Mouse (Mus musculus): ENCODE results near the gene Tnfrsf22. TPM values are rescaled to one million over a fixed set of nuclear protein-coding genes. Genes with fewer than 3 reads are reported as not detected.

Tnfrsf22 gene
- polyA plus RNA-seq, 1 experiment from 2014 or later, result 2.8 TPM

DNA sequence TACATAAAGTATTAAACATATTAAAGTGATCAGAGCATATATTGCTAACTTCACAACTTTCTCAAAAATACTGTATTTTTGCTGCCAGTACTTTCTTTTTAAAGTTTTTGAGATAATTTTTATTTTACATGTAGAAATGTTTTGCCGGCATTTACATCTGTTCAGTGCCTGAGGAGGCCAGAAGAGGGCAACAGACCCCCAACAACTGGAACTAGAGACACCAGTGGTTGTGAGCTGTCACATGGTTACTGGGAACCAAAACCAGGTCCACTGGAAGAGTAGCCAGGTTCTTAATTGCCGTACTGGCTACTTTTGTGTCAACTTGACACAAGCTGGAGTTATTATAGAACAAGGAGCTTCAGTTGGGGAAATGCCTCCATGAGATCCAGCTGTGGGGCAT is 47.8 kb downstream of the Tnfrsf22 start:
- Histone ChIP-seq H3K4me3 (no peak overlapping the region), H3K27ac (ENCODE audit: poor library complexity, severe bottlenecking) (no peak overlapping the region), H3K36me3 (no peaks in the 10 kb centered on the region), H3K4me1 (replicated peaks) (peaks cover 17% of the 10 kb centered on the region), H3K9me3 (replicated peaks) (no peaks in the 10 kb centered on the region), H3K9ac (no peak overlapping the region), H3K27me3 (replicated peaks) (no peaks in the 10 kb centered on the region), H3K4me2 (no peak overlapping the region)
- WGBS, result 71% methylated on average over 2 of the region's 2 CpGs
- ATAC-seq (ENCODE audit: insufficient number of reproducible peaks, low FRiP score), result no peak

- 0 out of 2 replicates have a peak, but pooled peaks cover 5% of the 10 kb centered on the region for H3K36me3 ChIP-seq
- H3K9me3 ChIP-seq (replicated peaks), result no peaks in the 10 kb centered on the region
- no peak overlapping the region for H3K27ac ChIP-seq (ENCODE audit: poor library complexity, severe bottlenecking)
- no peaks in the 10 kb centered on the region for H3K27me3 ChIP-seq (replicated peaks)
- peak overlapping the region; percentile 61 for H3K9ac ChIP-seq
- H3K4me2 ChIP-seq, result peak overlapping the region; percentile 95
- peak overlapping the region; percentile 87 for H3K4me3 ChIP-seq
- peaks cover 18% of the 10 kb centered on the region for H3K4me1 ChIP-seq (replicated peaks)
- ATAC-seq (ENCODE audit: insufficient number of reproducible peaks, low FRiP score), result no peak
- 9% methylated on average over 15 of the region's 15 CpGs for WGBS
These were observed 49.2 kb downstream of the Tnfrsf22 start for GRCm38 (mm10) chr7:143600231-143600740.

DNA sequence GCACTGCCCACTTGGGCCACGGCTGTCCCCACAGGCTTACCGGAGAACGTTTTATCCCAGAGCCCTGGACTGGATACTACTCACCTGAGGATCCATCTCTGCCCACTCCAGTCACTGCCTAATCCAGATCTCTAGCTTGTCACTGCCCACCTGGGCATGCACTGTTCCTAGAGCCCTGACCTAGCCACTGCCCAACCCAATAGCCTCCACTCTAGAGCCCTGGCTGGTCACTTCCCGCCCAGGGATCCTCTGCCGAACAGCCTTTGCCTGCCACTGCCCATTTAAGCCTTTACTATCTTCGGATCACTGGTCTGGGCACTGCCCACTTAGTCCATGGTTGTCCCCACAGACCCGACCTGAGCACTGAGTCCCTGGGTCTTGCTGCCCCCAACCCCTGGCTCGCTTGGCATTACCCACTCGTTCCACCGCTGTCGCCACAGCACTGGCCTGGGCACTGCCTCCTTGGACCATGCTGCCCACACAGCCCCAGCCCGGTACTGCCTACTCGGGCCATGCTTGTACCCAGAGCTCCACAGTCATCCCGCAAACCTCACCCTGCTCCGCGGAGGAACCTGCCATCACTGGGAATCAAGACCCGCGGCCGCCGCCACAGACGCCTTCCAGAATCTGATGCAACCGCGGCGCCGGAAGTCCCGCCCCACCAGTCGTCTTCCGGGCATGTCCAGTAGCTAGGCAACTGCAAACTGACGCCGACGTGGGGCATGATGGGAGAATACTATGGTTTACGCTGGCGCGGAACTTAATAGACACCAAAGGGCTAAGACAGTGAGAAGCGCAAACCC is 49.8 kb downstream of the Tnfrsf22 start, which contains the start of gene Cars:
Gene Cars (minus strand): TSS at position 663 of the 803 bp plus-strand sequence.
- 1% methylated on average over 35 of the region's 35 CpGs for WGBS
- peak; percentile 98 for ATAC-seq (ENCODE audit: insufficient number of reproducible peaks, low FRiP score)
- H3K27ac ChIP-seq (ENCODE audit: poor library complexity, severe bottlenecking), result peak within 1 kb of the TSS; percentile 26; the same call in 1 of the 2 replicates

GRCm38 (mm10) chr7:143594865-143595264 is 54.6 kb downstream of the Tnfrsf22 start:
- no peak for ATAC-seq (ENCODE audit: insufficient number of reproducible peaks, low FRiP score)
- 64% methylated on average over 5 of the region's 5 CpGs for WGBS
- Histone ChIP-seq H3K27me3 (replicated peaks) (no peaks in the 10 kb centered on the region), H3K4me2 (no peak overlapping the region), H3K36me3 (peaks cover 30% of the 10 kb centered on the region), H3K4me1 (replicated peaks) (peaks cover 24% of the 10 kb centered on the region), H3K4me3 (no peak overlapping the region), H3K9me3 (replicated peaks) (no peaks in the 10 kb centered on the region), H3K9ac (no peak overlapping the region), H3K27ac (ENCODE audit: poor library complexity, severe bottlenecking) (no peak overlapping the region)

More for the DNA sequence above, 49.8 kb downstream of the Tnfrsf22 start, which contains the start of gene Cars:
- peak within 1 kb of the TSS; percentile 87 for H3K4me3 ChIP-seq
- H3K36me3 ChIP-seq, result 0 out of 2 replicates have a peak, but pooled peaks cover 5% of the 10 kb centered on the region
- H3K27me3 ChIP-seq (replicated peaks), result no peaks in the 10 kb centered on the region
- no peaks in the 10 kb centered on the region for H3K9me3 ChIP-seq (replicated peaks)
- H3K9ac ChIP-seq, result peak within 1 kb of the TSS; percentile 94
- peak within 1 kb of the TSS; percentile 95 for H3K4me2 ChIP-seq
- H3K4me1 ChIP-seq (replicated peaks), result peaks cover 24% of the 10 kb centered on the region

- Histone ChIP-seq H3K27ac (ENCODE audit: poor library complexity, severe bottlenecking) (no peak overlapping the region), H3K27me3 (replicated peaks) (no peaks in the 10 kb centered on the region), H3K36me3 (peaks cover 46% of the 10 kb centered on the region), H3K9ac (no peak overlapping the region), H3K4me2 (no peak overlapping the region), H3K4me1 (replicated peaks) (peaks cover 10% of the 10 kb centered on the region), H3K4me3 (no peak overlapping the region), H3K9me3 (replicated peaks) (no peaks in the 10 kb centered on the region)
- 87% methylated on average over 10 of the region's 10 CpGs for WGBS
- ATAC-seq (ENCODE audit: insufficient number of reproducible peaks, low FRiP score), result no peak
These were observed 57.2 kb downstream of the Tnfrsf22 start for GRCm38 (mm10) chr7:143592255-143592654.

GRCm38 (mm10) chr7:143588006-143588405 is 61.5 kb downstream of the Tnfrsf22 start:
- no peak for ATAC-seq (ENCODE audit: insufficient number of reproducible peaks, low FRiP score)
- Histone ChIP-seq H3K36me3 (peaks cover 79% of the 10 kb centered on the region), H3K4me3 (no peak overlapping the region), H3K9me3 (replicated peaks) (no peaks in the 10 kb centered on the region), H3K4me1 (replicated peaks) (no peaks in the 10 kb centered on the region), H3K4me2 (no peak overlapping the region), H3K9ac (no peak overlapping the region), H3K27me3 (replicated peaks) (no peaks in the 10 kb centered on the region), H3K27ac (ENCODE audit: poor library complexity, severe bottlenecking) (no peak overlapping the region)
- WGBS, result 82% methylated on average over 4 of the region's 4 CpGs

DNA sequence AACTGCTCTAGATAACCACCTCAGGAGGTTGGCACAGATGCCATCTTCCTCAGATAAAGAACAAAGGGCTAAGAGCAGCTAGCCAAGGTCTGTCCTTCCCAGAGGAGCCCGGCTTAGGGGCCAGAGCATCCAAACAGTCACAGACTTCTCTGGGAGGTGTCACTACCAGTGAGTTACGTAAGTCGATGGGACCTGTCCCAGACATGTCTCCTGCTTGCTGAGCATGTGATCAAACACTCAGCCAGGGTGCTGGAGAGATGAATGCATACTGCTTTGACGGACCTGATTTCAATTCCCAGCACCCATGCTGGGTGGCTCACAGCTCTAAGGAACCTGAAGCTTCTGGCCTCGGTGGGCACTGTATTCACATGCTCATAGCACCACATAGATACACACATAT is 61.9 kb downstream of the Tnfrsf22 start:
- ATAC-seq (ENCODE audit: insufficient number of reproducible peaks, low FRiP score), result no peak
- Histone ChIP-seq H3K36me3 (peaks cover 80% of the 10 kb centered on the region), H3K27ac (ENCODE audit: poor library complexity, severe bottlenecking) (no peak overlapping the region), H3K9me3 (replicated peaks) (no peaks in the 10 kb centered on the region), H3K4me3 (no peak overlapping the region), H3K4me1 (replicated peaks) (no peaks in the 10 kb centered on the region), H3K9ac (no peak overlapping the region), H3K27me3 (replicated peaks) (no peaks in the 10 kb centered on the region), H3K4me2 (no peak overlapping the region)
- 83% methylated on average over 5 of the region's 5 CpGs for WGBS

Other genes with a start within 250 kb of the Tnfrsf22 start
- gene Cdkn1c, start 188.6 kb downstream of the Tnfrsf22 start, polyA plus RNA-seq (2016; fragmentation: Nextera tagmentation; extraction: Ambion mirVana), result 1,218 and 1,354 TPM in 2 replicates
- gene Slc22a18, start 175.9 kb downstream of the Tnfrsf22 start, polyA plus RNA-seq (2016; fragmentation: Nextera tagmentation; extraction: Ambion mirVana), result 0.90 and 0.91 TPM in 2 replicates
- 1.7 and 2.2 TPM in 2 replicates for gene Phlda2, start 146.5 kb downstream of the Tnfrsf22 start, polyA plus RNA-seq (2016; fragmentation: Nextera tagmentation; extraction: Ambion mirVana)
- gene Nap1l4, start 100.6 kb downstream of the Tnfrsf22 start, polyA plus RNA-seq (2016; fragmentation: Nextera tagmentation; extraction: Ambion mirVana), result 236 and 244 TPM in 2 replicates
- 28.4 and 31.3 TPM in 2 replicates for gene Cars, start 49.6 kb downstream of the Tnfrsf22 start, polyA plus RNA-seq (2016; fragmentation: Nextera tagmentation; extraction: Ambion mirVana)
- 0.43 and 0.46 TPM in 2 replicates for gene Tnfrsf26, start 20.9 kb downstream of the Tnfrsf22 start, polyA plus RNA-seq (2016; fragmentation: Nextera tagmentation; extraction: Ambion mirVana)
- gene Tnfrsf23, start 36.2 kb upstream of the Tnfrsf22 start, polyA plus RNA-seq (2016; fragmentation: Nextera tagmentation; extraction: Ambion mirVana), result 2.8 and 3.1 TPM in 2 replicates
- gene Osbpl5, start 107.3 kb upstream of the Tnfrsf22 start, polyA plus RNA-seq (2016; fragmentation: Nextera tagmentation; extraction: Ambion mirVana), result 36.6 and 40.3 TPM in 2 replicates
- gene Mrgprg, start 117.3 kb upstream of the Tnfrsf22 start, polyA plus RNA-seq (2016; fragmentation: Nextera tagmentation; extraction: Ambion mirVana), result not detected in 2 replicates
- gene Mrgpre, start 134.8 kb upstream of the Tnfrsf22 start, polyA plus RNA-seq (2016; fragmentation: Nextera tagmentation; extraction: Ambion mirVana), result 3.0 and 3.2 TPM in 2 replicates
- gene Nadsyn1, start 173.2 kb upstream of the Tnfrsf22 start, polyA plus RNA-seq (2016; fragmentation: Nextera tagmentation; extraction: Ambion mirVana), result 7.4 and 8.1 TPM in 2 replicates
- 24.6 and 29.1 TPM in 2 replicates for gene Dhcr7, start 173.5 kb upstream of the Tnfrsf22 start, polyA plus RNA-seq (2016; fragmentation: Nextera tagmentation; extraction: Ambion mirVana)
- gene Gm498, start 217.2 kb upstream of the Tnfrsf22 start, polyA plus RNA-seq (2016; fragmentation: Nextera tagmentation; extraction: Ambion mirVana), result not detected in 2 replicates

Data from heart, embryonic 12.5 days (tissue).